Mouse (Mus musculus) hindbrain, embryonic 10.5 days (tissue): Measurements from ENCODE around the gene Tmed6. TPM values are rescaled to one million over a fixed set of nuclear protein-coding genes. Genes with fewer than 3 reads are reported as not detected.

Experiments
- DNase-seq: peaks from one replicate; pipeline ENCODE4 v3.0.0-alpha.2; 2017; ENCODE audit warnings: low spot score
- H3K27ac ChIP-seq: fragments of 300-500 bp; sonication (generic); 2 replicates; pipeline ENCODE4 v1.5.1; 2016; ENCODE audit warnings: mild to moderate bottlenecking, moderate library complexity
- H3K27me3 ChIP-seq: fragments of 300-500 bp; sonication (generic); 2 replicates; pipeline ENCODE4 v1.6.1; 2016; ENCODE audit warnings: mild to moderate bottlenecking; ENCODE audit not compliant: poor library complexity, insufficient read depth, severe bottlenecking
- H3K36me3 ChIP-seq: fragments of 300-500 bp; sonication (generic); 2 replicates; pipeline ENCODE4 v1.6.1; 2016; ENCODE audit warnings: mild to moderate bottlenecking, moderate library complexity
- H3K4me1 ChIP-seq: fragments of 300-500 bp; sonication (generic); replicated peaks from 2 replicates; pipeline ENCODE4 v1.6.1; 2016; ENCODE audit warnings: mild to moderate bottlenecking
- H3K4me3 ChIP-seq: fragments of 300-500 bp; sonication (generic); 2 replicates; pipeline ENCODE4 v1.5.1; 2016; ENCODE audit warnings: mild to moderate bottlenecking, moderate library complexity
- H3K9me3 ChIP-seq: fragments of 300-500 bp; sonication (generic); 2 replicates; pipeline ENCODE4 v1.6.1; 2016; ENCODE audit warnings: mild to moderate bottlenecking, moderate library complexity
- WGBS: fragments of 180-500 bp; shearing (Covaris S2); methylation state at CpG from one replicate; pipeline ENCODE4 v1.1.7; 2016; 5-methylcytosine and 5-hydroxymethylcytosine counted together
- polyA plus RNA-seq: library from polyadenylated mRNA; unstranded; fragments of >200 nt; fragmentation: Nextera tagmentation; extraction: Ambion mirVana; gene quantifications from 2 replicates; pipeline ENCODE4 v1.2.1, GENCODE M21; 2016

The Tmed6 gene
- polyA plus RNA-seq, 1 experiment from 2014 or later = not detected

- Histone ChIP-seq H3K4me1 (peaks cover 22% of the 10 kb centered on the region), H3K36me3 (peaks cover 31% of the 10 kb centered on the region), H3K27ac (peak within 1 kb of the TSS; percentile 97), H3K9me3 (no peaks in the 10 kb centered on the region), H3K27me3 (no peaks in the 10 kb centered on the region), H3K4me3 (peak within 1 kb of the TSS; percentile 86)
- 4% methylated on average over 39 of the region's 39 CpGs for WGBS
- peak; percentile 96 for DNase-seq
Observed at GRCm38 (mm10) chr8:107096366-107097036, 31.1 kb upstream of the Tmed6 start, which contains the start of gene Terf2. Terf2 (minus strand) TSS chr8:107096547.

- peak overlapping the region; percentile 86 for H3K4me3 ChIP-seq
- WGBS = 1% methylated on average over 53 of the region's 53 CpGs
- DNase-seq = no peak
- H3K9me3 ChIP-seq = no peaks in the 10 kb centered on the region
- peak overlapping the region; percentile 97 for H3K27ac ChIP-seq
- H3K27me3 ChIP-seq = no peaks in the 10 kb centered on the region
- peaks cover 37% of the 10 kb centered on the region for H3K36me3 ChIP-seq
- peaks cover 22% of the 10 kb centered on the region for H3K4me1 ChIP-seq
Observed at GRCm38 (mm10) chr8:107095717-107096365, 30.4 kb upstream of the Tmed6 start.

DNA sequence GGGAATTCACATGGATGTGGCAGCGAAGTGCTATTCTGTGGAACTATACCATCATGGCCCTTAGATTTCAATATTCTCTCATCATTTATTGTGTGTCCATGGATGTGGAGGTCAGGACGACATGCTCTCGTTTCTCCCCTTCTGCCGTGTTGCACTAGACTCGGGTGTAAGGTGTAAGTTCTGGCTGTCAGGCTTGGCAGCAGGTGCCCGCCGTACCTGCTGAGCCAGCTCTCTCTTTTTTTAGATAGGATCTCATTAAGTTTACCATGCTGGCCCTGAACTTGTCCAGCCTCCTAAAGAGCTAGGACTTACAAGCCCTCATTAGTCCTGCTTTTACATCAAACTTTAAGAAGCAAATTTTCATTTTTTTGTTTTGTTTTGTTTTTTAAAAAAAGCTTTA is 25.1 kb upstream of the Tmed6 start:
- H3K4me3 ChIP-seq = no peak overlapping the region
- peaks cover 4% of the 10 kb centered on the region; the same call in 1 of the 2 replicates for H3K9me3 ChIP-seq
- no peak overlapping the region for H3K27ac ChIP-seq
- no peak for DNase-seq
- H3K27me3 ChIP-seq = no peaks in the 10 kb centered on the region
- WGBS = 94% methylated on average over 7 of the region's 7 CpGs
- peaks cover 88% of the 10 kb centered on the region for H3K36me3 ChIP-seq
- peaks cover 18% of the 10 kb centered on the region for H3K4me1 ChIP-seq

GRCm38 (mm10) chr8:107088526-107089063 is 23.2 kb upstream of the Tmed6 start:
- H3K36me3 ChIP-seq = peaks cover 96% of the 10 kb centered on the region
- no peak overlapping the region for H3K27ac ChIP-seq
- 94% methylated on average over 5 of the region's 5 CpGs for WGBS
- no peaks in the 10 kb centered on the region for H3K4me1 ChIP-seq
- no peak for DNase-seq
- no peaks in the 10 kb centered on the region for H3K27me3 ChIP-seq
- H3K4me3 ChIP-seq = no peak overlapping the region
- peaks cover 4% of the 10 kb centered on the region; the same call in 1 of the 2 replicates for H3K9me3 ChIP-seq

GRCm38 (mm10) chr8:107086018-107086417 is 20.6 kb upstream of the Tmed6 start:
- H3K27me3 ChIP-seq = no peaks in the 10 kb centered on the region
- no peak for DNase-seq
- 97% methylated on average over 5 of the region's 5 CpGs for WGBS
- H3K9me3 ChIP-seq = peaks cover 4% of the 10 kb centered on the region; the same call in 1 of the 2 replicates
- no peak overlapping the region for H3K4me3 ChIP-seq
- no peak overlapping the region for H3K27ac ChIP-seq
- H3K36me3 ChIP-seq = peaks cover 97% of the 10 kb centered on the region
- H3K4me1 ChIP-seq = no peaks in the 10 kb centered on the region

DNA sequence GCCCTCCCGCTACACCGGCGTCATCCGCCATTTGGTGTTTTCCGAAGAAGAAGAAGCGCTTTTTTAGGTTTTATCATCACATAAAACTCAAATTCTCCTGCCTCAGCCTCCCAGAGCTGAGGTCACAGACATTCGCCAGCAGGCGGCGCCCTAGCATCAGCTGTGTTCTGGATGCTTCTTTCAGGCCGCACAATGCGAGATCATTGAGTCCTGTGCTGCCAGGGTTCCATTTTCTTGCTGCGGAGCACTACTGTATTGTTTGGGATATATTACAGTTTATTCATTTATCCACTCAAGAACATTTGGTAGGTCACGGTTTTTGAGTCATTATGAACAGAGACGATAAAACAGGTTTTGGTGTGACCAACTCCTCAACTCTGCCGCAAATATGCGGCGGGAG is 19.9 kb upstream of the Tmed6 start:
- 96% methylated on average over 17 of the region's 17 CpGs for WGBS

DNA sequence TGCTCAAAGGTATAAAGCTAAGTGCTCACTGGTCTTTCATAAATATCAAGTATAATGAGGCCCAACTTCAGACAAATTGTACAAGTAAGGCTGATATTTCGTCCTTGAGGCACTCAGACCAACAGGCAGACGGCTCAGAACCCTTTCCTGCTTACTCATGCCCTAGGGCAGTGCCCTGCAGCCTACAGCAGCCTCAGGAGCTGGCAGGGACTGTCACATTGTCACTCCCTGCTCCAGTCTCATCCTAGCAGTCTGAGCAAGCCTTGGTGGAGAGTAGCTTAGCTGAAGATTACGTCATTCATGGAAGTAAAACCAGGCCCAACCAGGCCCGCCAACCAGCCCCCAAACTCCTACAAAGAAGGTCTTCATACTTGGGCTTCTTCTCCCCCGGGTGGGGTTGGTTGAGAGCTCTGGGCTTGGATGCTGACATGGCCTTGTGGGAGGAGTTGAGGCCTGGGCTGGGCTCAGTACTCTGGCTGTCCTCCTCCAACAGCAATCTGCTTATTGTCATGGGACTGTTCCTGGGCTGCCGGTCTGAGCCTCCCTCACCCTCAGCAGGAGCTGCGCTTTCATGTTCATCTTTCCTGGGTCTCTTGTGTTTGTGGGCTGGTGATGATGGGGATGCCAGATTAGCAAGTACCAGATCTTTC is 10.9 kb upstream of the Tmed6 start:
- H3K4me3 ChIP-seq = no peak overlapping the region
- no peak for DNase-seq
- H3K4me1 ChIP-seq = no peaks in the 10 kb centered on the region
- WGBS = 94% methylated on average over 7 of the region's 7 CpGs
- peaks cover 99% of the 10 kb centered on the region for H3K36me3 ChIP-seq
- no peak overlapping the region for H3K27ac ChIP-seq
- H3K27me3 ChIP-seq = no peaks in the 10 kb centered on the region
- no peaks in the 10 kb centered on the region for H3K9me3 ChIP-seq

More for the DNA sequence above, 19.9 kb upstream of the Tmed6 start:
- H3K27me3 ChIP-seq = no peaks in the 10 kb centered on the region
- DNase-seq = no peak
- no peaks in the 10 kb centered on the region for H3K4me1 ChIP-seq
- H3K4me3 ChIP-seq = no peak overlapping the region
- peaks cover 97% of the 10 kb centered on the region for H3K36me3 ChIP-seq
- no peak overlapping the region for H3K27ac ChIP-seq
- H3K9me3 ChIP-seq = peaks cover 4% of the 10 kb centered on the region; the same call in 1 of the 2 replicates

DNA sequence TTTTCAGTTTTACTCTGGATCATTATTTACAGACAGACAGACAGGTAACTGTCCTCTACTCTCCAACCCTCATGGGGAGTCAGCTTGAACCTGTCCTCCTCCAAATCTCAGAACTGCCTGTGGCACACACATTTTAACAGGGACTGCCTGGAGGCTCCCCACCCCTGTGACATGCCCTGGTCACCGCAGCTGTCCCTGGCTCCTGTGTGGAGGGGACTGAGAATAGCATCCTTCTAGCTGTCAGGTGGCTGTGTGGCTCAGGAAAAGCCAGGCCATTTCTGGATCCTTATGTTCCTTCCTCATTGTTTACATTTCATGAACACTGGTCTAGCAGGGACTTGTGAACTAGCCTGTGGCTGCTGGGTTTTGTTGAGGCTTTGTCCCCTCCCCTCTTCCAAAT is 8.7 kb upstream of the Tmed6 start:
- H3K4me3 ChIP-seq = no peak overlapping the region
- 88% methylated on average over 1 of the region's 1 CpGs for WGBS

GRCm38 (mm10) chr8:107073706-107074105 is 8.3 kb upstream of the Tmed6 start:
- Histone ChIP-seq H3K4me1 (no peaks in the 10 kb centered on the region), H3K36me3 (peaks cover 98% of the 10 kb centered on the region), H3K4me3 (no peak overlapping the region), H3K27ac (no peak overlapping the region), H3K9me3 (no peaks in the 10 kb centered on the region), H3K27me3 (no peaks in the 10 kb centered on the region)
- DNase-seq = no peak
- WGBS = 88% methylated on average over 4 of the region's 4 CpGs

More for the DNA sequence above, 8.7 kb upstream of the Tmed6 start:
- Histone ChIP-seq H3K4me1 (no peaks in the 10 kb centered on the region), H3K27ac (no peak overlapping the region), H3K27me3 (no peaks in the 10 kb centered on the region), H3K9me3 (no peaks in the 10 kb centered on the region), H3K36me3 (peaks cover 98% of the 10 kb centered on the region)
- no peak for DNase-seq

- Histone ChIP-seq H3K27ac (no peak overlapping the region), H3K27me3 (no peaks in the 10 kb centered on the region), H3K4me3 (no peak overlapping the region), H3K4me1 (peaks cover 6% of the 10 kb centered on the region), H3K9me3 (no peaks in the 10 kb centered on the region), H3K36me3 (peaks cover 30% of the 10 kb centered on the region)
- 91% methylated on average over 1 of the region's 1 CpGs for WGBS
- DNase-seq = no peak
Observed at GRCm38 (mm10) chr8:107062613-107063012, 2.8 kb downstream of the Tmed6 start.

DNA sequence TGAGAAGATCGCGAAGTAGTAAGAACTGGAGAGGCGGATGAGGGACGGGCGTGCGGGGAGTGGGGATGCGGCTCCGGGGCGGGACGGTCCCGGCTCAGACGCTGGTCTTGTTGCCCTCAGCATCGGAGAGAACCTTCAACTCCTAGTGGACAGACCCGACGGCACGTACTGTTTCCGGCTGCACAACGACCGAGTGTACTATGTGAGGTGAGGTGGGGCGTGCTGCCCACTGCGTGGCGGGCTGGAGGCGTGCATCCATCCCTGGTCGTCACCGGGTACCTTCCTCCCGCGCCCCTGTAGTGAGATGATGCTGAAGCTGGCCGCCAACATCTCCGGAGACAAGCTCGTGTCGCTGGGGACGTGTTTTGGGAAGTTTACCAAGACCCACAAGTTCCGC is 8.5 kb downstream of the Tmed6 start:
- H3K27me3 ChIP-seq = no peaks in the 10 kb centered on the region
- H3K9me3 ChIP-seq = no peaks in the 10 kb centered on the region
- WGBS = under 1% methylated on average over 33 of the region's 33 CpGs
- DNase-seq = no peak
- peaks cover 61% of the 10 kb centered on the region for H3K36me3 ChIP-seq
- H3K27ac ChIP-seq = peak overlapping the region; percentile 89
- peak overlapping the region; percentile 98 for H3K4me3 ChIP-seq
- H3K4me1 ChIP-seq = peaks cover 26% of the 10 kb centered on the region

GRCm38 (mm10) chr8:107056076-107056972 is 9.1 kb downstream of the Tmed6 start, which contains the start of the genes Cog8 and Nip7:
Cog8 (minus strand) TSS chr8:107056689.
Nip7 (plus strand) TSS chr8:107056877.
- Histone ChIP-seq H3K4me1 (peaks cover 26% of the 10 kb centered on the region), H3K9me3 (no peaks in the 10 kb centered on the region), H3K36me3 (peaks cover 68% of the 10 kb centered on the region)

More at GRCm38 (mm10) chr8:107056076-107056972, 9.1 kb downstream of the Tmed6 start, which contains the start of the genes Cog8 and Nip7:
- WGBS = under 1% methylated on average over 88 of the region's 88 CpGs
- peak within 1 kb of the TSS; percentile 98 for H3K4me3 ChIP-seq
- no peaks in the 10 kb centered on the region for H3K27me3 ChIP-seq
- DNase-seq = peak; percentile 97
- peak within 1 kb of the TSS; percentile 89 for H3K27ac ChIP-seq
